Mouse (Mus musculus) ZHBTc4 (cell line): ENCODE data around the gene Gm4707.
"Not testable (repeated sequence)": the region's sequence is repeated elsewhere in the genome, so short reads cannot be mapped to it uniquely, and the experiment has no call there.

Experiments used
- DNase-seq: peaks from one replicate; pipeline ENCODE4 v3.0.0-alpha.2; 2011; ENCODE audit warnings: low read depth, low spot score

Gm4707 gene

DNA sequence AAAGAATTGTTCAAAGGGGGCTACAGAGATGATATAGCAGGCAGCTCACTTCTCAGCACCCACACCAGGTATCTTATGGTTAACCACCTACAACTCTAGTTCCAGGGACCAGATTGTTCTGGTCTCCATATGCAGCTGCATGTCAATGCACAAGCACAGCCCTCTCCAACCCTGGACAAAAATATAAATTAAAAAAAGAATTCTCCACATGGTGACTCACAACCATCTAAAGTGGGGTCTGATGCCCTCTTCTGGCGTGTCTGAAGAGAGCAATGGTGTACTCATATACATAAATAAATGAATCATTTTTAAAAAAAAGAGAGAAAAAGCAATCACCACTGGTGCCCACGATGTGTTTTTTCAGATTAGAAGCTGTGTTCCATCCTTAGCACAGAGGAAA is 15.0 kb downstream of the Gm4707 start:
- DNase-seq, result no peak

DNA sequence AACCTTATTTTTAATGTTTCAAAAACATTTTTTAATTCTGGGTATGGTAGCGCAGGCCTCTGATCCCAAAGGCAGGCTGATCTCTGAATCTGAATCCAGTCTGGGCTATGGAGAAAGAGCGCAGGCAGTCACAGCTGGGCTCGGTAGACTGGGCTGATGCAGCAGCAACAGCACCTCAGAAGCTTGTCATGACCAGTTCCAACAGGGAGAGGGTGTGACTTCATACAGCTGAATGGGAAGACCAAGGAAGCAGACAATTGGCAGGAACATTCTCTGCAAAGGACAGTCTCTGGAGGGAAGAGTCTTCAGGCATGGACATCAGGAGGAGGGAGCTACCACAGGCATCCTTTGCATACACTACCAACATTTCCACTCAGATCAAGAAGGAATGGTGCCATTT is 15.6 kb downstream of the Gm4707 start:
- peak; percentile 85 for DNase-seq

DNA sequence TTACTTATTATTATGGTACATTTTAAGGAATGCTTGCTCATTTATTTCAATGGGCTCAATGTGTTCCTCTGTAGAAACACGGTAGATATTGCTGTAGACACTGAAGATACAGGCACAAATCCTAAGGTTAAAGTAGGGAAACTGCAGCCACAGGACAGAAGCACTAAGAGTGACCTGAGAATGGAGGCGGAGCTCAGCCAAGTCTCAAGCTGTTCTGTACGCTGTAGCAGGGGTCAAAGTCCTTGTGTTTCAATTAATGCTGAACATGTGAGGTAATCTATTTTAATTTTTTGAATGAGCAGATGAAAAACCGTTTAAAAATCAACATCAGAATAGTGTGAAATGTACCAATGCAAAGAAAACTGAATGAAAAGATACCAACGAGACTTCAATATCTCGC is 16.4 kb downstream of the Gm4707 start:
- no peak for DNase-seq

DNA sequence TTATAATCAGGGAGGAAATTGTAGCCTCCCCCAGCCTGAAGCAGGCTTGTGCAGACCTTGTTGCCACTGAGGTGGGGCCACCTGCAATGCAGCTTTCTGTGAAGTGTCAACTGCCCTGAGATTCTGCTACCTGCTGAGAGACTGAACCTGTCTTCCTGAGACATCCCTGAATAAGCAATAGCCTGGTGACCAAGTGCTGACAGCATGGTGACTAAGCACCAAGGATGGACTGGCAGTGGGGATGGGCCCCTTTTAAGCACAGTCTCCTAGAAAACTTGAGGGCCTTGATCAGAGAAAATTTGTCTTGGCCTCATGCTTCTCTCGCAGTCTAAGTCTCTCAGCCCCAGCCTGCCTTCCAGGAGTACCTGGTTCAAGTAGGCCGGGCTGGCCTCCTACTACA is 37.2 kb downstream of the Gm4707 start:
- not testable (repeated sequence) for DNase-seq

DNA sequence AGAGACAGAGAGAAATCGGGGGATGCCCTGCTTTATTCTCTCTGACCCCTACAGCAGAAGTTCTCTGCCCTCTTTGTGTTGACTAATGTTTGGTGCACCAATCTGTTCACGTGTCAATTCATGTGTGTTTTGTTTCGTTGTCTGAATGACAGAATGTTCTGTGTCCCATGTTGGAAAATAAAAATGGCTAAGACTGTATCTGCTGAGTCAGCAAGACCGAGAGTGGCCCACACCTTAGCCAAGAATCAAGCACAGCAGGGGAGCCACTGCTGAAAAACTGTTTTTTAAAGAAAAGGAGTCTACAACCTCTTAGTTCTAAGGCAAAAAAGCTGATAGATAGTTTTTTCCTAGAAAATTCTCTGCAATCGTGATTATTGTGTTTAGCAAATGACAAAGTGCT is 40.3 kb downstream of the Gm4707 start:
- DNase-seq, result peak; percentile 39

DNA sequence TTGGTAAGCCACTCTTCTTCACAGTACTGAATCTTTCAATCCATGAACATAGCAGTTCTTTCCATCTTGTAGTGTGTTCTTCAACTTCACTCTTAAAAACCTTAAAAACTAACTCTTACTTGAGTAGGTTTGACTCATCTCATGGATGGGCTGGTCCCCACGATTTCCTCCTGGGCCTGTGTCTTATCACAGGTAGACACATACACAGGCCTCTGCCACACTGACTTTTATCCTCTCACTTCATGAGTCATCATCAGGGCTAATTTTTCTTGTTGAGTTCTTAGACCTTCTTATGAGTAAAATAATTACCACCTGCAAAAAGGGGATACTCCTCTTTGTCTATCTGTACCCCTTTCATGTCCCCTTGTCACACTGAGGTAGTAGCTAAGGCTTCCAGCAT is 42.7 kb downstream of the Gm4707 start:
- no peak for DNase-seq
